Mouse (Mus musculus) heart, adult 18-20 months (tissue): Measurements from ENCODE around the gene Hoxb13. TPM values are rescaled to one million over a fixed set of nuclear protein-coding genes. Genes with fewer than 3 reads are reported as not detected.

Experiments used
- total RNA-seq, 2 experiments: library from RNA; stranded (reverse); gene quantifications; 2 replicates each; pipeline ENCODE4 v1.2.3; 2021

Hoxb13 gene
- total RNA-seq, 2 experiments from 2014 or later, result not detected

Other genes starting within 250 kb of the Hoxb13 start
- under 1 TPM; 0.05 to 0.35 TPM for gene Igf2bp1, start 188.4 kb upstream of the Hoxb13 start, total RNA-seq
- not detected for gene Gip, start 169.8 kb upstream of the Hoxb13 start, total RNA-seq
- gene Snf8, start 159.4 kb upstream of the Hoxb13 start, total RNA-seq, result 10 to 100 TPM; 43.6 to 44.9 TPM
- 10 to 100 TPM; 32.0 to 32.3 TPM for gene Ube2z, start 128.9 kb upstream of the Hoxb13 start, total RNA-seq
- 1,000 to 10,000 TPM; 3,280 to 3,727 TPM for gene Atp5g1, start 118.6 kb upstream of the Hoxb13 start, total RNA-seq
- gene Calcoco2, start 82.4 kb upstream of the Hoxb13 start, total RNA-seq, result not detected
- gene Ttll6, start 60.5 kb upstream of the Hoxb13 start, total RNA-seq, result not detected
- gene Hoxb9, start 77.1 kb downstream of the Hoxb13 start, total RNA-seq, result not detected
- not detected for gene Hoxb8, start 87.6 kb downstream of the Hoxb13 start, total RNA-seq
- not detected for gene Hoxb7, start 92.3 kb downstream of the Hoxb13 start, total RNA-seq
- not detected for gene Hoxb6, start 98.2 kb downstream of the Hoxb13 start, total RNA-seq
- gene Hoxb5, start 109.0 kb downstream of the Hoxb13 start, total RNA-seq, result under 1 TPM; 0.12 to 0.21 TPM
- under 1 TPM; 0.62 to 0.64 TPM for gene Hoxb4, start 124.0 kb downstream of the Hoxb13 start, total RNA-seq
- under 1 TPM; 0.12 to 0.57 TPM for gene Hoxb3, start 129.0 kb downstream of the Hoxb13 start, total RNA-seq
- gene Hoxb2, start 156.2 kb downstream of the Hoxb13 start, total RNA-seq, result under 1 TPM; 0.46 to 0.62 TPM
- not detected for gene Hoxb1, start 171.4 kb downstream of the Hoxb13 start, total RNA-seq